Mouse (Mus musculus): Measurements from ENCODE around the gene Ap3b2. TPM values are rescaled to one million over a fixed set of nuclear protein-coding genes. Genes with fewer than 3 reads are reported as not detected.

Gene Ap3b2
- polyA plus RNA-seq, 1 experiment from 2014 or later: 4.1 TPM

- Histone ChIP-seq H3K4me1 (peaks cover 4% of the 10 kb centered on the region; the same call in 1 of the 2 replicates), H3K36me3 (no peaks in the 10 kb centered on the region), H3K4me2 (no peak overlapping the region), H3K4me3 (no peak overlapping the region), H3K9me3 (no peaks in the 10 kb centered on the region), H3K27me3 (replicated peaks) (peaks cover 65% of the 10 kb centered on the region), H3K9ac (no peak overlapping the region), H3K27ac (replicated peaks) (no peak overlapping the region)
- 59% methylated on average over 3 of the region's 3 CpGs for WGBS
- no peak for ATAC-seq (ENCODE audit: extremely low read depth, insufficient number of reproducible peaks, low FRiP score, low TSS enrichment)
Measured at GRCm38 (mm10) chr7:81475221-81475620, 18.5 kb downstream of the Ap3b2 start.

DNA sequence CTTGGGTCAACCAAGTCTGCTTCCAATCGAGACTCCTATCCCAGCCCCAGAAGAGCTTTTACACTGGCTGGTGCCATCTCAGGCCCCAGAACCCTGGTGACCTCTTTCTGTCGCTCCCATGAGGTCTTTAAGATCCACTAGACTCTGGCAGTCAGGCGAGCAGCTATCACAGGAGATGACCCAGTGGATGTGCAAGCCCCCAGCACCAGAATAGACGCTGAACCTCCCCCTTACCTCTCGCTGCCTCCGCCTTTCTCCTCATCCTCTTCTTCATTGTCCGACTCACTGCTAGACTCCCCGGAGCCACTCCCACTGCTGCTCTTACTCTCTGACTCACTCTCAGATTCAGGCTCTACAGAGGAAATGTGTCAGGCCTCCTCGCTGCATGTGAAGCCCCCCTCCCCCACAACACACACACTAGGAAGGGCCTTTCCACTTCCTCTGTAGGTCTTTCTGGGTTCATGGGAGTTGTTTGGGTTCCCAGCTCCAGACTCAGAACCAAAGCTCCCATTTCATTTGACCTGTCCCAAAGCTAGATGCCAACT is 28.7 kb downstream of the Ap3b2 start:
- no peak for ATAC-seq (ENCODE audit: extremely low read depth, insufficient number of reproducible peaks, low FRiP score, low TSS enrichment)
- Histone ChIP-seq H3K27me3 (replicated peaks) (peaks cover 46% of the 10 kb centered on the region), H3K9me3 (no peaks in the 10 kb centered on the region), H3K36me3 (no peaks in the 10 kb centered on the region), H3K27ac (replicated peaks) (no peak overlapping the region), H3K4me1 (no peaks in the 10 kb centered on the region), H3K4me3 (no peak overlapping the region), H3K4me2 (no peak overlapping the region), H3K9ac (no peak overlapping the region)
- WGBS: 55% methylated on average over 9 of the region's 9 CpGs

GRCm38 (mm10) chr7:81464116-81464515 is 29.6 kb downstream of the Ap3b2 start:
- H3K4me2 ChIP-seq: no peak overlapping the region
- H3K9ac ChIP-seq: no peak overlapping the region
- no peak overlapping the region for H3K4me3 ChIP-seq
- H3K9me3 ChIP-seq: no peaks in the 10 kb centered on the region
- WGBS: 7% methylated on average over 4 of the region's 4 CpGs
- no peak overlapping the region for H3K27ac ChIP-seq (replicated peaks)
- H3K4me1 ChIP-seq: no peaks in the 10 kb centered on the region
- peaks cover 52% of the 10 kb centered on the region for H3K27me3 ChIP-seq (replicated peaks)
- ATAC-seq (ENCODE audit: extremely low read depth, insufficient number of reproducible peaks, low FRiP score, low TSS enrichment): no peak
- H3K36me3 ChIP-seq: no peaks in the 10 kb centered on the region

GRCm38 (mm10) chr7:81462815-81463214 is 30.9 kb downstream of the Ap3b2 start:
- no peak for ATAC-seq (ENCODE audit: extremely low read depth, insufficient number of reproducible peaks, low FRiP score, low TSS enrichment)
- no peaks in the 10 kb centered on the region for H3K4me1 ChIP-seq
- H3K9me3 ChIP-seq: no peaks in the 10 kb centered on the region
- H3K27me3 ChIP-seq (replicated peaks): peaks cover 62% of the 10 kb centered on the region
- 59% methylated on average over 3 of the region's 3 CpGs for WGBS
- H3K27ac ChIP-seq (replicated peaks): no peak overlapping the region
- no peak overlapping the region for H3K4me2 ChIP-seq
- no peaks in the 10 kb centered on the region for H3K36me3 ChIP-seq
- H3K9ac ChIP-seq: no peak overlapping the region
- no peak overlapping the region for H3K4me3 ChIP-seq

GRCm38 (mm10) chr7:81455155-81455651 is 38.5 kb downstream of the Ap3b2 start, which contains the start of gene Cpeb1:
Gene Cpeb1, minus strand, starts transcription at chr7:81455465.
- Histone ChIP-seq H3K4me1 (peaks cover 29% of the 10 kb centered on the region), H3K27me3 (replicated peaks) (peaks cover 93% of the 10 kb centered on the region), H3K4me2 (peak within 1 kb of the TSS; percentile 95), H3K9ac (peak within 1 kb of the TSS; percentile 66), H3K4me3 (peak within 1 kb of the TSS; percentile 62), H3K36me3 (no peaks in the 10 kb centered on the region), H3K27ac (replicated peaks) (no peak within 1 kb of the TSS), H3K9me3 (no peaks in the 10 kb centered on the region)
- WGBS: 1% methylated on average over 28 of the region's 28 CpGs
- ATAC-seq (ENCODE audit: extremely low read depth, insufficient number of reproducible peaks, low FRiP score, low TSS enrichment): no peak

DNA sequence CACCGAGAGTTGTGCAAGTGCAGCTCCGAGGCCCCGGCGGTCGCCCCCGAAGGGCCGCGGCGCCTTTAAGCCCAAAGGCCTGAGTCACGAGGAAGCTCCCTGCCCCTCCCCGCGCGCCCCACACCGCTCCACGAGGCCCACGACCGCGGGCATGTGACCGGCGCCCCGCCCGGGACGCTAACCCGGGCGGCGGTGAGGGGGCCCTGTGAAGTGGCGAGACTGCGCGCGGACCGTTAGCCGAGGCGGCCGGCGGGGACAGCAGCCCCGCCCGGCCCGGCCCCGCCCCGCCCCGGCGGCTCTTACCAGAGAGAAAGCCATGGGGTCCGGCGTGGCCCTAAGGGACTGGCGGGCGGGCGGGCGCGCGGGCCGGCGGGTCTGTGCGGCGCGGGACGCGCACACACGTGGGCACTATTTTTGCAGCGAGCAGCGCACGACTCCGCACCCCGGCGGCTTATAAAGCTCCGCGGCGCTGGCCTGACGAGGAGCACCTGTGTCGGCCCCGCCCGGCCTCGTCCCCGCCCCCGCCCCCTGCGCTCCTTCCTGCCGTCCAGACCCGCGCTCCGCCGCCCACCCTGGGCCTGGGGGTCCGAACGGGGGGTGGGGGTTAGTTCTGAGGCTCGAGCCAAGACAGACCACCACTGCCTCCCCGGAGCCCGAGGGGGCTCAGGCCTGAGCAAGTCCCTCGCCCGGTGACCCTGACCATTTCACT is 39.2 kb downstream of the Ap3b2 start:
- Histone ChIP-seq H3K9me3 (no peaks in the 10 kb centered on the region), H3K4me3 (peak overlapping the region; percentile 62), H3K27ac (replicated peaks) (no peak overlapping the region), H3K4me1 (peaks cover 29% of the 10 kb centered on the region), H3K36me3 (no peaks in the 10 kb centered on the region), H3K27me3 (replicated peaks) (peaks cover 95% of the 10 kb centered on the region), H3K9ac (peak overlapping the region; percentile 66), H3K4me2 (peak overlapping the region; percentile 95)
- 2% methylated on average over 62 of the region's 87 CpGs for WGBS
- no peak for ATAC-seq (ENCODE audit: extremely low read depth, insufficient number of reproducible peaks, low FRiP score, low TSS enrichment)

GRCm38 (mm10) chr7:81453443-81454274 is 40.1 kb downstream of the Ap3b2 start:
- ATAC-seq (ENCODE audit: extremely low read depth, insufficient number of reproducible peaks, low FRiP score, low TSS enrichment): no peak
- H3K9me3 ChIP-seq: no peaks in the 10 kb centered on the region
- peak overlapping the region; percentile 66 for H3K9ac ChIP-seq
- peaks cover 29% of the 10 kb centered on the region for H3K4me1 ChIP-seq
- WGBS: 5% methylated on average over 76 of the region's 84 CpGs
- peak overlapping the region; percentile 95 for H3K4me2 ChIP-seq
- peaks cover 94% of the 10 kb centered on the region for H3K27me3 ChIP-seq (replicated peaks)
- H3K4me3 ChIP-seq: peak overlapping the region; percentile 62
- no peak overlapping the region for H3K27ac ChIP-seq (replicated peaks)
- no peaks in the 10 kb centered on the region for H3K36me3 ChIP-seq

- no peak overlapping the region for H3K27ac ChIP-seq (replicated peaks)
- peaks cover 90% of the 10 kb centered on the region for H3K27me3 ChIP-seq (replicated peaks)
- H3K9ac ChIP-seq: 0 out of 2 replicates have a peak overlapping the region, but pooled peaks have one; percentile 37
- peaks cover 29% of the 10 kb centered on the region for H3K4me1 ChIP-seq
- no peaks in the 10 kb centered on the region for H3K36me3 ChIP-seq
- no peak for ATAC-seq (ENCODE audit: extremely low read depth, insufficient number of reproducible peaks, low FRiP score, low TSS enrichment)
- H3K4me2 ChIP-seq: peak overlapping the region; percentile 95
- H3K4me3 ChIP-seq: peak overlapping the region; percentile 62
- no peaks in the 10 kb centered on the region for H3K9me3 ChIP-seq
- 5% methylated on average over 21 of the region's 21 CpGs for WGBS
Measured at GRCm38 (mm10) chr7:81452971-81453441, 40.7 kb downstream of the Ap3b2 start.

MicroRNAs within 50 kb of the gene (microRNA counts, 519-probe panel; counts per million panel counts)
- microRNA mmu-miR-1839-3p (209 counts per million, percentile 61 among the panel's probes with 10 or more counts), microRNA mmu-miR-1839-5p (4,270 counts per million, percentile 78 among the panel's probes with 10 or more counts)

Other genes with a start within 250 kb of the Ap3b2 start
- 944 and 1,024 TPM in 2 replicates for gene Rps17, start 148.7 kb downstream of the Ap3b2 start, polyA plus RNA-seq (2015; fragmentation: Nextera tagmentation; extraction: Ambion mirVana)
- gene Cpeb1, start 38.5 kb downstream of the Ap3b2 start, polyA plus RNA-seq (2015; fragmentation: Nextera tagmentation; extraction: Ambion mirVana): 2.4 and 4.1 TPM in 2 replicates
- gene BC048679, start 4.4 kb upstream of the Ap3b2 start, polyA plus RNA-seq (2015; fragmentation: Nextera tagmentation; extraction: Ambion mirVana): not detected in 2 replicates
- 52.6 and 58.0 TPM in 2 replicates for gene Fsd2, start 73.0 kb upstream of the Ap3b2 start, polyA plus RNA-seq (2015; fragmentation: Nextera tagmentation; extraction: Ambion mirVana)
- 4.3 and 4.5 TPM in 2 replicates for gene Whamm, start 77.3 kb upstream of the Ap3b2 start, polyA plus RNA-seq (2015; fragmentation: Nextera tagmentation; extraction: Ambion mirVana)
- 73.4 and 82.1 TPM in 2 replicates for gene Homer2, start 213.6 kb upstream of the Ap3b2 start, polyA plus RNA-seq (2015; fragmentation: Nextera tagmentation; extraction: Ambion mirVana)

Measured in heart, embryonic 13.5 days (tissue).